Mouse (Mus musculus): ENCODE measurements around the gene Fntb.

GRCm38 (mm10) chr12:76863651-76864050 is 98.3 kb downstream of the Fntb start:
- no peak for TF ChIP-seq CTCF (IDR thresholded peaks at IDR 0.05; ENCODE audit: low read depth)
- TF ChIP-seq EP300 (IDR thresholded peaks at IDR 0.05; ENCODE audit: low read depth) = no peak

All from liver, postnatal 0 days (tissue).